Mouse (Mus musculus) kidney, adult 2 months (tissue): ENCODE measurements around the gene Jkamp.

ENCODE experiments used
- CTCF ChIP-seq: fragments of 200-500 bp; conservative IDR thresholded peaks from 2 replicates; pipeline ENCODE4 v1.5.1; 2011; ENCODE audit warnings: low read depth, mild to moderate bottlenecking, control low read depth, low read length, moderate library complexity, mixed read lengths; ENCODE audit not compliant: insufficient read depth, insufficient read length
- POLR2A ChIP-seq: fragments of 200-500 bp; IDR thresholded peaks from one replicate; pipeline ENCODE4 v1.6.1; 2011; ENCODE audit warnings: low read depth, low read length, control low read depth

DNA sequence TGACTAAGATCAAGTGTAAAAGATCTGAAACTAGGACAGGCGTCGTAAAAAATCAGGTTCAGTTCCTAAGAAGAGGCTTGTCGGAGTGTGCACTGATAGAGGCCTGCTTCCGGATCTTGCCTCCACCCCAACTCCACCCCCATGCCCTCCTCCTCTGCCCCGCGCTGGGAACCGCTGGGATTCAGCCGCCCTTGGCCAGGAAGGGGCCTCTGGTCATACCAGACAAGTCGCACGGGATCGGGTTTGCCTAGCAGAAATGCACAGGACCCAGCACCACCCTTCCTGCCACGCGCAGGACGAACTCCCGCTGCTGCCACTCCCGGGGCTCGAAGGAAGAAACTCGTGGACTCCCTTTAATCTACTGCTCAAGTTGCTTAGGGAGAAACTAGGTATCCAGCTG is 3.0 kb upstream of the Jkamp start:
- no peak for TF ChIP-seq CTCF
- no peak for TF ChIP-seq POLR2A
